Mouse (Mus musculus): Measurements from ENCODE around the gene March9. TPM values are rescaled to one million over a fixed set of nuclear protein-coding genes. Genes with fewer than 3 reads are reported as not detected.
A peak's percentile ranks its signal among the peaks of the same experiment; 100 is the strongest.
"Not testable (repeated sequence)": the region's sequence is repeated elsewhere in the genome, so short reads cannot be mapped to it uniquely, and the experiment has no call there.

March9 gene
- total and polyA plus RNA-seq, 3 experiments: 5.4 to 20.1 (median 12.2) TPM

- DNase-seq: no peak
These were observed 19.8 kb upstream of the March9 start for GRCm38 (mm10) chr10:127079665-127080391.

- no peak for DNase-seq
These were observed 18.9 kb upstream of the March9 start for GRCm38 (mm10) chr10:127078677-127079575.

GRCm38 (mm10) chr10:127078001-127078676 lies 18.2 kb upstream of the March9 start:
- no peak for DNase-seq

GRCm38 (mm10) chr10:127077515-127077914 lies 17.5 kb upstream of the March9 start:
- DNase-seq: no peak

- DNase-seq: no peak
These were observed 16.1 kb upstream of the March9 start for GRCm38 (mm10) chr10:127076082-127076481.

GRCm38 (mm10) chr10:127075651-127076050 lies 15.7 kb upstream of the March9 start:
- no peak for DNase-seq

- DNase-seq: no peak
These were observed 15.1 kb upstream of the March9 start, which contains the start of gene Agap2 for GRCm38 (mm10) chr10:127075080-127075479. Gene Agap2 (plus strand): TSS chr10:127075284.

GRCm38 (mm10) chr10:127073981-127074380 lies 14.0 kb upstream of the March9 start:
- no peak for DNase-seq

GRCm38 (mm10) chr10:127072969-127073368 lies 13.0 kb upstream of the March9 start:
- not testable (repeated sequence) for DNase-seq

- DNase-seq: not testable (repeated sequence)
These were observed 12.3 kb upstream of the March9 start for GRCm38 (mm10) chr10:127072270-127072669.

- no peak for DNase-seq
These were observed 11.2 kb upstream of the March9 start for GRCm38 (mm10) chr10:127071203-127071602.

GRCm38 (mm10) chr10:127070190-127071121 lies 10.5 kb upstream of the March9 start, which contains the start of gene Tspan31:
Gene Tspan31 (minus strand): TSS chr10:127070264.
- DNase-seq: peak; percentile 95

GRCm38 (mm10) chr10:127069281-127070189 lies 9.6 kb upstream of the March9 start:
- peak; percentile 58 for DNase-seq

- DNase-seq: no peak
These were observed 8.5 kb upstream of the March9 start for GRCm38 (mm10) chr10:127068360-127069038.

- DNase-seq: no peak
These were observed 6.6 kb upstream of the March9 start for GRCm38 (mm10) chr10:127066519-127067018.

GRCm38 (mm10) chr10:127065981-127066380 lies 6.0 kb upstream of the March9 start:
- DNase-seq: no peak

- DNase-seq: peak; percentile 55
These were observed 4.2 kb upstream of the March9 start for GRCm38 (mm10) chr10:127063913-127064870.

Data from adrenal gland, adult 2 months (tissue).